Mouse (Mus musculus) limb, embryonic 15.5 days (tissue): ENCODE measurements around the gene Tom1l2. TPM values are rescaled to one million over a fixed set of nuclear protein-coding genes. Genes with fewer than 3 reads are reported as not detected.

Experiments used
- ATAC-seq: fragments of 200-750 bp; cut with Nextera tagmentation; 2 replicates; pipeline ENCODE4 v1.8.0; 2017; ENCODE audit warnings: low read depth, moderate TSS enrichment; ENCODE audit not compliant: insufficient number of reproducible peaks, low FRiP score, low TSS enrichment
- H3K27ac ChIP-seq: fragments of 300-500 bp; sonication (generic); 2 replicates; pipeline ENCODE4 v1.5.1; 2015; ENCODE audit warnings: moderate library complexity, mild to moderate bottlenecking, inconsistent platforms
- H3K27me3 ChIP-seq: fragments of 300-500 bp; sonication (generic); 2 replicates; pipeline ENCODE4 v1.6.1; 2015; ENCODE audit warnings: inconsistent platforms
- H3K36me3 ChIP-seq: fragments of 300-500 bp; sonication (generic); 2 replicates; pipeline ENCODE4 v1.6.1; 2015; ENCODE audit warnings: inconsistent platforms
- H3K4me1 ChIP-seq: fragments of 300-500 bp; sonication (generic); 2 replicates; pipeline ENCODE4 v1.6.1; 2015; ENCODE audit warnings: inconsistent platforms
- H3K4me2 ChIP-seq: fragments of 300-500 bp; sonication (generic); 2 replicates; pipeline ENCODE4 v1.6.1; 2015; ENCODE audit warnings: mild to moderate bottlenecking, inconsistent platforms
- H3K4me3 ChIP-seq: fragments of 300-500 bp; sonication (generic); 2 replicates; pipeline ENCODE4 v1.5.1; 2015; ENCODE audit warnings: mild to moderate bottlenecking, inconsistent platforms
- H3K9ac ChIP-seq: fragments of 300-500 bp; sonication (generic); 2 replicates; pipeline ENCODE4 v1.6.1; 2015; ENCODE audit warnings: inconsistent platforms
- H3K9me3 ChIP-seq: fragments of 300-500 bp; sonication (generic); 2 replicates; pipeline ENCODE4 v1.6.1; 2016; ENCODE audit warnings: inconsistent platforms
- WGBS: fragments of 180-500 bp; shearing (Covaris S2); methylation state at CpG from one replicate; pipeline ENCODE4 v1.1.7; 2015; 5-methylcytosine and 5-hydroxymethylcytosine counted together
- polyA plus RNA-seq: library from polyadenylated mRNA; unstranded; fragments of >200 nt; fragmentation: Nextera tagmentation; extraction: Ambion mirVana; gene quantifications from 2 replicates; pipeline ENCODE4 v1.2.1, GENCODE M21; 2015

Tom1l2 gene
- polyA plus RNA-seq, 1 experiment from 2014 or later = 33.7 TPM

DNA sequence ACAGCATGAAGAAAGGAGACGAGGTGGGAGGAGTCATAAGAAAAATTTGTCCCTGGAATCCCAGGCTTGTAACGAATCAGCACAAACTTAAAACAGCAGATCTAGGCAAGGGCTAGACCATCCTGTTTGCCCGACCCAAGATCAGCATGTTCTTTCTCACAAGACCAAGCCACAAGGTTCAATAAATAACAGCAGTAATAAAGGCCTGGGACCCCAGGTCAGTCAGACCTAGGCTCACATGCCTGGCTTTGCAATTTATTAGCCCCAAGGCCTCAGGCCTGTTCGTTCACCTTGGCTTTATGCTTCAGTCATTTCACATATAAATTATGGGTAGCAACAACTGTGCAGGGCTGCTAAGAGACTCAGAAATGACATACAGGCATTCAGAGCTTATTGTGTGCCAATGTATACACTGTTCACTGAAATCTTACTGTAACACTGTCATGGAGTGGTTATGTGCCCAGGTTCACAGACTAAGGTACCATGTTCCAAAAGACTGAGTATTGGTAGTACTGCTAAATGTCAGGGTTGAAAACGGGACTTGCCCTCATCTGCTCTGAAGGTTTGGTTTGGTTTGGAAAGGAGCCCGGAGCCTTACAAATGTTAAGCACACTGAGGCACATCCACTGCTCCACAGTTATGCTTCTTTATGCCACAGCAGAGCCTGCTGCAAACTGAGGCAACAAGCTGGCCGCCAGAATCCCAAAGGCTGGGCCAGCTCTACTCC is 35.2 kb downstream of the Tom1l2 start:
- Histone ChIP-seq H3K9ac (no peak overlapping the region), H3K4me2 (no peak overlapping the region), H3K4me3 (no peak overlapping the region), H3K27me3 (no peaks in the 10 kb centered on the region), H3K36me3 (no peaks in the 10 kb centered on the region), H3K27ac (peak overlapping the region; percentile 43), H3K4me1 (peaks cover 46% of the 10 kb centered on the region), H3K9me3 (no peaks in the 10 kb centered on the region)
- no peak for ATAC-seq
- 43% methylated on average over 7 of the region's 7 CpGs for WGBS

DNA sequence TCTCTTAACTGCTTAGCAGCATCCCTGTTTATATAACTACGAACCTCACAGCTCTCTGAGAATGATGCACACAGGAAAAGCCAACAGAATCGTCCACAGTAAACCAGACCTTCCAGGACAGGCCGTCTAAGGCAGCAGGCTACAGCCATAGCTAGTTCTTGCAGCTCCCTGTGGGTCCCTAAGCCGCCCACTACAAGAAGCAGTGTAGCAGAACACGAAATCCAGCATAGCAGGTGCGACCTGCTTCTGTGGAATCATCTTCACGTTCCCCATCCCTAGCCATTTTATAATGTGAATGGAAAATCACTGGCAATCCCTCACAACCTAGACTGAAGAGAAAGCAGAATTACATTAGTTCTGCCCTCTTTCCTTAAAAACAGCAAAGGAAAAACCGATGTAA is 35.8 kb downstream of the Tom1l2 start:
- Histone ChIP-seq H3K36me3 (no peaks in the 10 kb centered on the region), H3K4me1 (peaks cover 52% of the 10 kb centered on the region), H3K9me3 (no peaks in the 10 kb centered on the region), H3K4me3 (no peak overlapping the region), H3K9ac (no peak overlapping the region), H3K27ac (peak overlapping the region; percentile 43), H3K4me2 (no peak overlapping the region), H3K27me3 (no peaks in the 10 kb centered on the region)
- no peak for ATAC-seq
- WGBS = 64% methylated on average over 8 of the region's 8 CpGs

DNA sequence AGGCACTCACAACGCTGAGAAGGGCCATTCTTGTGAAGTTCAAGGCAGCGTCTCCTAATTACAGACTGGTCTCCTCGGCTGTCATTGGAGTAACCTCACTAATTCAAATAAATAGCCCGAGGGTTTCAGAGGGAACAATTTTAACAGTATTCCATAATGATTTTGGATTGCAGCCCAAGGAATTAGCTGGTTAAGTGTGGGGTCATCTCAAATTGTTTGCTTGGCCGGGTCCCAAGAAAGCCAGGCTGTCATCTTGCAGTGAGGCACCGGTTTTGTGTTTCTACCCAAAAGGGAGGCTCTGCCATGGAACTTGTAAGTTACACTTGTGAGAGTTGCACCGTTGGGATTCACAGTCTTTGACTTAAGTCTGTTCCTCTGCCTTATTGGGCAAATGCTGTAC is 36.5 kb downstream of the Tom1l2 start:
- peaks cover 58% of the 10 kb centered on the region for H3K4me1 ChIP-seq
- H3K9me3 ChIP-seq = no peaks in the 10 kb centered on the region
- H3K36me3 ChIP-seq = no peaks in the 10 kb centered on the region
- H3K9ac ChIP-seq = no peak overlapping the region
- H3K4me3 ChIP-seq = no peak overlapping the region
- no peak overlapping the region for H3K27ac ChIP-seq
- no peaks in the 10 kb centered on the region for H3K27me3 ChIP-seq
- H3K4me2 ChIP-seq = no peak overlapping the region
- 44% methylated on average over 7 of the region's 7 CpGs for WGBS
- ATAC-seq = no peak

DNA sequence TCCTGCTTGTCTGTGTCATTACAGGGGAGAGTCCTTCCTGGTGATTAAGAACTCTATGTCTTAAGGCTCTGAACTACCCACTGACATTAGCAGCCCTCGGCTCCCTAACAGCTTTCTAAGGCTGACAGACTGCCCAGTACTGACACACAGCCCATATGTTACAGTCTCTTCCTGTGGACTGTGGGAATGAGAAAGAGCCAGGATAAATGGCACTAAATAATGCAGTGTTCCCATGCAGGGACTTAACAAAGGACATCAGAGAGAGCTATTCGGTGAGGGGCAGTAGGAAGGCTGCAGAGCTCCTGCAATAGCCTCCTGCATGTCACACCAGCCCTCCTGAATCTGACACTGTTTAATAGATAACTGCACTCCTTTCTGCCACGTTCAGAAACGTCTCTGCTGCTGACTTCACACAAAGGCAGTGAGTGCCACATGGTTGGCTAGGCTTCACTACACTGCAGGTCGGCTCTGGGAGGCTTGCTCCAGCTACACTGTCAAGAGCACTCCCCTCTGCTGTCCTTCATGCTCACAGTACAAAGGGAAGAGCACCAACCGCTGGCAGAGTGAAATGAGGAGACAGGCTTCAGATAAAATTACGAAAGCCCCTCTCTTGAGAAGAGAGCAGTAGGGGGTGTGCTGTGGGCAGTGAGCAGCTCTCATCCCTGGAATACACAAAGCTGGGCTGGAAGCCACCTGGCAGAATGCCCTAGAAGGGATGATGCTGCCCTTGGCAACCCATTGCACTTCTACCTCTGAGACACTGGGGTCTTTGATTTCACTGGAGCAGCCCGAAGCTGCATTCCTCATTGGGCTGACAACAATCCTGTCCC is 41.5 kb downstream of the Tom1l2 start:
- no peaks in the 10 kb centered on the region for H3K27me3 ChIP-seq
- H3K27ac ChIP-seq = peak overlapping the region; percentile 71
- H3K4me3 ChIP-seq = no peak overlapping the region
- H3K4me1 ChIP-seq = peaks cover 45% of the 10 kb centered on the region
- WGBS = 18% methylated on average over 8 of the region's 8 CpGs
- ATAC-seq = peak; percentile 26; the same call in 1 of the 2 replicates
- no peak overlapping the region; the same call in 1 of the 2 replicates for H3K4me2 ChIP-seq
- H3K9ac ChIP-seq = no peak overlapping the region
- no peaks in the 10 kb centered on the region for H3K9me3 ChIP-seq
- no peaks in the 10 kb centered on the region for H3K36me3 ChIP-seq

DNA sequence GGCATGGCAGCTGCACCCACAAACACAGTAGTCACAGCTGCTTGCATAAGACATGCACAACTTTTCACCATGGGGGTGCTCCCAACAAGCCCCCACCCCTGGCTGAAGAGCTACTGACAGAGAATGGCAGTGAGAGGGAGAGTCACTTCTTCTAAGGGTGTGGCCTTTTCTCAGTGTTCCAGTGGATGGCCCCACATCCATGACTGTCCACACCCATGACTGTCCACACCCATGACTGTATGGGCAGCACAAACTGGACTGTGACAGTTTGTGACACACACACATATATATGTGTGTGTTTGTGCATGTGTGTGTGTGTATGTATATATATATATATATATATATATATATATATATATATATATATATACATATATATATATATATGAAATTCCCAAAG is 42.8 kb downstream of the Tom1l2 start:
- H3K4me3 ChIP-seq = no peak overlapping the region
- peaks cover 49% of the 10 kb centered on the region for H3K4me1 ChIP-seq
- ATAC-seq = no peak
- H3K27me3 ChIP-seq = no peaks in the 10 kb centered on the region
- no peak overlapping the region for H3K27ac ChIP-seq
- H3K9me3 ChIP-seq = no peaks in the 10 kb centered on the region
- no peak overlapping the region for H3K9ac ChIP-seq
- no peak overlapping the region for H3K4me2 ChIP-seq
- no peaks in the 10 kb centered on the region for H3K36me3 ChIP-seq

DNA sequence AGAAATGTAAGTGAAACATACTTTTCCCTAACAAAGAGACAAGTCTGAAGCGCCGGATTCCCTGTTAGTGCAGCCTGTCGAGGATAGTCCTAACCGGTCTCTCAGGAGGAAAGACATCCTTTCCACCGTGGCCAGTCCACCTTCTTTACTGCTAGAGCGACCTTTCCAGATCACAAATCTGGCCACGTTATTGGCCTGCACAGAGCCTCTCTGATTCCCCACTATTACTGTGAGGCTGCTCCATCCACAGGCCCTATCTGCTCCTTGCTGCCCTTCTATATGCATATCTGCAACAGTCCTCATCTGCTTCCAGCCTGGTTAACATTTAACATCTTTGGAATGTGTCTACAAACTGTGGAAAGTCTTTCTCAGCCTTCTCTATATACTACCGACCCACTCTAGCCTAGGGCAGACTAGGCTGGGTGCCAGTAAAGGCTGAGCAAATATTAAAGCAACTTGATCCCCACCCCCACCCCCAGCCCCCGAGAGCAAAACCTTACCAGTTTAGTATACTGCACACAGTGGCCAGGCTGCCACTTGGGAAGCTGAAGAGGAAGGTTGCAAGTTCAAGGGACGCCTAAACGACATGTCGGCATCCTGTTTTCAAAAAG is 44.1 kb downstream of the Tom1l2 start:
- peak overlapping the region; percentile 86 for H3K27ac ChIP-seq
- WGBS = 51% methylated on average over 12 of the region's 12 CpGs
- H3K4me3 ChIP-seq = no peak overlapping the region
- H3K4me2 ChIP-seq = no peak overlapping the region
- H3K9me3 ChIP-seq = no peaks in the 10 kb centered on the region
- H3K4me1 ChIP-seq = peaks cover 49% of the 10 kb centered on the region
- H3K27me3 ChIP-seq = no peaks in the 10 kb centered on the region
- peak; percentile 80 for ATAC-seq
- no peaks in the 10 kb centered on the region for H3K36me3 ChIP-seq
- H3K9ac ChIP-seq = no peak overlapping the region

DNA sequence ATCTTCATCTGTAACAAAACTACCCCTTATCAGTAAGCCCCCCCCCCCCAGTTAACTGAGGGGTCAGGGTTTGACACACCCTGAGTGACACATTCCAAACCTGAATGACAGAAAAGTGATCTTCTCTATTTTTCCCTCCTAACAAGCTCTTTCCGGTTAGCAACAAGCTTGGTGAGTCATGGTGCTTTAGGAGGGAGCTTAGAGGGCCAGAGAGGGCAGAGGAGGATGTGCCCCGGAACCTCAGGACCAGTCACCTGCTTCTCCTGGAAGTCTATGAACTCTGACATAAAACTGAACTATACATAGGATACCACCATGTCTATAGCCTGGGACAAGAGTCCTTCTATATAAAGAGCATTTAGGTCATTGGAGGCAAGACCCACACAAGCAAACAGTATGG is 44.6 kb downstream of the Tom1l2 start:
- H3K27me3 ChIP-seq = no peaks in the 10 kb centered on the region
- ATAC-seq = no peak
- H3K27ac ChIP-seq = peak overlapping the region; percentile 86
- peaks cover 49% of the 10 kb centered on the region for H3K4me1 ChIP-seq
- H3K36me3 ChIP-seq = no peaks in the 10 kb centered on the region
- WGBS = 79% methylated on average over 2 of the region's 2 CpGs
- no peak overlapping the region for H3K4me2 ChIP-seq
- no peak overlapping the region for H3K9ac ChIP-seq
- H3K4me3 ChIP-seq = no peak overlapping the region
- H3K9me3 ChIP-seq = no peaks in the 10 kb centered on the region

DNA sequence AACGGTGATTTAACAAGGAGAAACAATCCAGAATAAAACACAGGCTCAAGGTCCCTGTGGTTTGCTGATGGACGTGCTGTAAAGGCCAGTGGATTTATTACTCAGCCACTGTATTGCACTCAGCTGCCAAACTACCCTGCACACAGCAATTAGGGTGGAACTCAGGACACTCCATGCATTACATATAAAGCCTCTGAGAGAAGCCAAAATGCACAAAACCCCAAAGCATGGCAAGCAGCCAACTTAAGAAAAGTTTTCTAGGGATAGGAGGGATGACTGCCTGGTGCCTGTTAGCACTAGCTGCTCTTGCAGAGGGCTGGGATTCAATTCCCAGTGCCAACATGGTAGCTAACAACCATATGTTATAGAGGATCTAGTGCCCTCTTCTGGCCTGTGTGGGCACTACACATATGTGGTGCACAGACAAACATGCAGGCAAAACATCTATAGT is 45.3 kb downstream of the Tom1l2 start:
- peaks cover 47% of the 10 kb centered on the region for H3K4me1 ChIP-seq
- H3K27me3 ChIP-seq = no peaks in the 10 kb centered on the region
- H3K9me3 ChIP-seq = no peaks in the 10 kb centered on the region
- H3K27ac ChIP-seq = 0 out of 2 replicates have a peak overlapping the region, but pooled peaks have one; percentile 29
- no peak for ATAC-seq
- 66% methylated on average over 2 of the region's 2 CpGs for WGBS
- H3K4me3 ChIP-seq = no peak overlapping the region
- no peak overlapping the region for H3K9ac ChIP-seq
- H3K4me2 ChIP-seq = no peak overlapping the region
- H3K36me3 ChIP-seq = no peaks in the 10 kb centered on the region

DNA sequence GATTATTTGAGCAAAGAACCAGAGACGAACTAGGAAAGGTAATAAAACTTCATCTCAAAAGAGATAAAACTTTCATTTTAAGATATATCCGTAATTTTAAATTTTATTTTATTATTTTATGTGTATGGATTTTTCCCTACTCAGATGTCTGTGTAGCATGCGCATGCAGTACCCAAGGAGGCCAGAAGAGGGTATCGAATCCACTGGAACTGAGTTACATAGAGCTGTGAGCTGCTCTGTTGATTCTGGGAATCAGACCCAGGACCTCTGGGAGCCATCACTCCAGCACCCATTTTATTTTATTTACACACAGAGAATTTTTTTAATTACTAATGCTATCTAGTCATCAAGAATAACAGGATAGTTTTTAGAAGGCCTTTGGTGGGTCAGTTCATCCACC is 45.9 kb downstream of the Tom1l2 start:
- no peak for ATAC-seq
- no peak overlapping the region for H3K9ac ChIP-seq
- no peak overlapping the region for H3K4me3 ChIP-seq
- H3K36me3 ChIP-seq = no peaks in the 10 kb centered on the region
- H3K4me1 ChIP-seq = peaks cover 47% of the 10 kb centered on the region
- no peak overlapping the region for H3K4me2 ChIP-seq
- WGBS = 67% methylated on average over 4 of the region's 4 CpGs
- H3K27ac ChIP-seq = no peak overlapping the region
- no peaks in the 10 kb centered on the region for H3K9me3 ChIP-seq
- H3K27me3 ChIP-seq = no peaks in the 10 kb centered on the region

DNA sequence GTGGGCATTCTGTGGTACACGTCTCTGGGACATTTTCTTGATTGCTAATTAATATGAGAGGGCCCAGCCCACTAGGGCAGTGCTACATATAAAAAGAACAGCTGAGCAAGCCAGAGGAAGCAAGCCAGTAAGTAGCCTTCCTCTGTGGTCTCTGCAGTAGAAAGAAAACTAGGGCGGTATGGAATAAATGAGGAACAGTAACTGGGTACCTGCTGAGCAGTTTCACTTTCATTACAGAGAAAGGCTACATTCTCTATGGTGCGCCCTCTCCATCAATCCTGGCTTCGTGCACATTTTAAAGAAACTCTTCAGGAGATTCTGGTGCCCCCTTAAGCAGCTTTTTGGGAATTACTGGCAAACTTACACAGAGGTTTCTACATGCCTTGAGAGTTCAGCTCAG is 47.1 kb downstream of the Tom1l2 start:
- ATAC-seq = no peak
- H3K27ac ChIP-seq = peak overlapping the region; percentile 33
- H3K4me1 ChIP-seq = peaks cover 43% of the 10 kb centered on the region
- no peaks in the 10 kb centered on the region for H3K9me3 ChIP-seq
- H3K36me3 ChIP-seq = no peaks in the 10 kb centered on the region
- no peak overlapping the region for H3K4me2 ChIP-seq
- no peak overlapping the region for H3K4me3 ChIP-seq
- H3K9ac ChIP-seq = no peak overlapping the region
- no peaks in the 10 kb centered on the region for H3K27me3 ChIP-seq
- WGBS = 38% methylated on average over 4 of the region's 4 CpGs

DNA sequence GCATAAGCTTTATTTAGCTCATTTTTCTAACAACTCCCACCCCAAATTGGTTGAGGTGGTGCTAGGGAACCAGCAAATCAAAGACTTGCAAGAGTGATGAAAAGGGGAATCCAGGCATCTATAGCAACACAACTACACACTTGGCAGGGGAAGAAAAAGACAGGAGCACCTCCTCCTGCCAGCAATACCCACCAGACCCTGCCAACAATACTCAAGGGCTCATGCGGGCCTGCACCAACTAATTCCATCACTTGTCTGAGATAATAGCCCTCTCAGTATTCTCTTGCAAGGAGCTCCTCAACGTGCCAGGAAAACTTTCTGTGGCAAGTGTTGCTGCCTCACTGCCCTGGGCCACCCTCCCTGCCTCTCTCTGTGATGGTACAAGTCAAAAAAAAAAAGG is 49.2 kb downstream of the Tom1l2 start:
- no peak for ATAC-seq
- peaks cover 35% of the 10 kb centered on the region for H3K4me1 ChIP-seq
- no peak overlapping the region for H3K4me2 ChIP-seq
- H3K4me3 ChIP-seq = no peak overlapping the region
- H3K36me3 ChIP-seq = no peaks in the 10 kb centered on the region
- 65% methylated on average over 2 of the region's 2 CpGs for WGBS
- H3K9ac ChIP-seq = no peak overlapping the region
- H3K9me3 ChIP-seq = no peaks in the 10 kb centered on the region
- H3K27me3 ChIP-seq = no peaks in the 10 kb centered on the region
- H3K27ac ChIP-seq = no peak overlapping the region
